In the genomic region with DNA sequence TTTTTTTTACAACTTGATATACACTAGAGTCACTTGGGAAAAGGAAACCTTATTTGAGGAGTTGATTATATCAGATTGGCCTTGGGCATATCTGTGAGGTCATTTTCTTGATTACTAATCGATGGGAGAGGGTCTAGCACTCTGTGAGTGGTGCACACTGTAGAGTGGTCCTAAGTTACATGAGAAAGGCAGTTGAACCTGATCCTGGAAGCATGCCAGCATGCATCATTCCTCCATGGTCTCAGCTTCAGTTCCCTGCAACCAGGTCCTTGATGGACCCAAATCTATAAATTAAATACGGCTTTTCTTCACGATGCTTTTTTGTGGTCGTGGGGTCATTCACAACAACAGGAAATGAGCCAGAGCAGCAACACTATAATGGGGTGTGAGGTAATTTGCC, we compare ENCODE assay signal across 13 mouse cellular contexts.
"Had no signal": no experiment of that assay in that cellular context is flagged by ENCODE, and none has a peak within 500 bp of the region (broad histone marks: within the 10 kb centered on the region; RNA-seq: fewer than 3 reads in every experiment).

No protein-coding gene starts in this region.

- H3K4me3 ChIP-seq: left cerebral cortex, adult 2 months; limb, embryonic 12.5 days; midbrain, embryonic 12.5 days had no signal

- ATAC-seq: lung, postnatal 0 days; midbrain, embryonic 16.5 days had no signal

- H3K9ac ChIP-seq: limb, embryonic 12.5 days; liver, embryonic 14.5 days; midbrain, embryonic 12.5 days had no signal

- H3K9me3 ChIP-seq: limb, embryonic 12.5 days; midbrain, embryonic 12.5 days had no signal

- H3K4me2 ChIP-seq: limb, embryonic 12.5 days; midbrain, embryonic 12.5 days had no signal

- DNase-seq: kidney, adult 18-20 months; kidney, postnatal 25 days; lung, adult 18-20 months; right cerebral cortex, postnatal 4 days; spleen, adult 18-20 months; thymus, adult 18-20 months; thymus, postnatal 14 days had no signal

- H3K27ac ChIP-seq: left cerebral cortex, adult 2 months; limb, embryonic 12.5 days; liver, embryonic 14.5 days; midbrain, embryonic 12.5 days had no signal

- H3K4me1 ChIP-seq: limb, embryonic 12.5 days; midbrain, embryonic 12.5 days had no signal

- H3K36me3 ChIP-seq: limb, embryonic 12.5 days; midbrain, embryonic 12.5 days had no signal

- H3K27me3 ChIP-seq: limb, embryonic 12.5 days; midbrain, embryonic 12.5 days had no signal
